11 mouse cellular contexts compared by ENCODE assay signal in the genomic region with DNA sequence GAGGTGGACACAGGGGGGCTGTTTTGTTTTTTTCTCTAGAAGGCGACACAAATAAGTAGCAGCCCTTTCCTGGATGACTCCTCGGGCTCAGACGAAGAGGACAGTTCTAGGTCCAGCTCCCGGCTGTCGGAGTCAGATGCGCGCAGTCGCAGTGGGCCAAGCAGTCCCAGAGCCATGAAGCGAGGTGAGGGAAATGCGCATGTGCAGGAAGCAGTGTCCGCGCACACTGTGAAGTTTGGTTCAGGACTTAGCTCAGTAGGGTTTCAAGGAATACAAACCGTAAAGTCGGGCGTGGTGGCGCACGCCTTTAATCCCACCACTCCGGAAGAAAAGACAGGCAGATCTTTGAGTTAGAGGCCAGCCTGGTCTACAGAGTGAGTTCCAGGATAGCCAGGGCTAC. TPM values are rescaled to one million over a fixed set of nuclear protein-coding genes. Genes with fewer than 3 reads are reported as not detected.
A peak's percentile ranks its signal among the peaks of the same experiment; 100 is the strongest.
DNase-seq lines count a peak whose midpoint lies in the region; ATAC-seq and TF ChIP-seq lines count a peak whose summit lies in the region.
"Had no signal": no experiment of that assay in that cellular context is flagged by ENCODE, and none has a peak within 500 bp of the region (broad histone marks: within the 10 kb centered on the region; RNA-seq: fewer than 3 reads in every experiment).

No protein-coding gene starts in this region.

- no peak overlapping the region for H3K27ac ChIP-seq in liver, adult 2 months (replicated peaks; ENCODE audit: insufficient read depth, low read depth, low read length)
- H3K27ac ChIP-seq in liver, embryonic 11.5 days (ENCODE audit: low read depth, low read length), result no peak overlapping the region
- no peak overlapping the region for H3K27ac ChIP-seq in forebrain, embryonic 13.5 days
- no peak overlapping the region for H3K27ac ChIP-seq in neural tube, embryonic 13.5 days (replicated peaks)
- H3K27ac ChIP-seq: macrophage had no signal

- peak; percentile 21 for DNase-seq in adrenal gland, adult 2 months
- no peak for DNase-seq in adrenal gland, adult 8-10 months
- DNase-seq in liver, adult 2 months (ENCODE audit: extremely low read depth, low read depth, low spot score), result peak; percentile 6
- no peak for DNase-seq in liver, embryonic 11.5 days (ENCODE audit: low spot score)
- DNase-seq in cerebellum, postnatal 10 days, result no peak
- no peak for DNase-seq in left cerebral cortex, postnatal 14 days (ENCODE audit: low spot score in 2 of 2)
- DNase-seq: kidney, postnatal 10 days; thymus, postnatal 36 days had no signal

- no peak for TF ChIP-seq POLR2A in liver, adult 2 months (IDR thresholded peaks at IDR 0.05; ENCODE audit: extremely low read depth, insufficient read depth, low read length)

- no peaks in the 10 kb centered on the region for H3K27me3 ChIP-seq in liver, adult 2 months (ENCODE audit: control insufficient read depth, insufficient read depth, low read length)
- H3K27me3 ChIP-seq in liver, embryonic 11.5 days (replicated peaks; ENCODE audit: control insufficient read depth, insufficient read depth, low read length), result no peaks in the 10 kb centered on the region
- no peaks in the 10 kb centered on the region for H3K27me3 ChIP-seq in forebrain, embryonic 13.5 days
- no peaks in the 10 kb centered on the region for H3K27me3 ChIP-seq in neural tube, embryonic 13.5 days

- H3K9me3 ChIP-seq in liver, embryonic 11.5 days (ENCODE audit: control insufficient read depth, low read length), result no peaks in the 10 kb centered on the region
- no peaks in the 10 kb centered on the region for H3K9me3 ChIP-seq in forebrain, embryonic 13.5 days (replicated peaks)
- H3K9me3 ChIP-seq in neural tube, embryonic 13.5 days, result no peaks in the 10 kb centered on the region

- no peak overlapping the region for H3K4me3 ChIP-seq in liver, adult 2 months (ENCODE audit: insufficient read depth, low read depth, low read length)
- H3K4me3 ChIP-seq in liver, embryonic 11.5 days (ENCODE audit: low read depth, low read length), result no peak overlapping the region
- H3K4me3 ChIP-seq in forebrain, embryonic 13.5 days, result no peak overlapping the region
- H3K4me3 ChIP-seq in neural tube, embryonic 13.5 days, result no peak overlapping the region

- H3K36me3 ChIP-seq in liver, adult 2 months (ENCODE audit: control insufficient read depth, insufficient read depth, low read length), result no peaks in the 10 kb centered on the region
- no peaks in the 10 kb centered on the region for H3K36me3 ChIP-seq in liver, embryonic 11.5 days (ENCODE audit: control insufficient read depth, insufficient read depth, low read length)
- H3K36me3 ChIP-seq in forebrain, embryonic 13.5 days (ENCODE audit: poor library complexity, severe bottlenecking), result no peaks in the 10 kb centered on the region
- no peaks in the 10 kb centered on the region for H3K36me3 ChIP-seq in neural tube, embryonic 13.5 days

- no peak for ATAC-seq in liver, embryonic 11.5 days (replicated peaks; ENCODE audit: low FRiP score)
- ATAC-seq in forebrain, embryonic 13.5 days, result 0 out of 2 replicates have a peak, but pooled peaks have one; percentile 62
- ATAC-seq in neural tube, embryonic 13.5 days (ENCODE audit: low read depth), result no peak

- TF ChIP-seq CTCF in liver, adult 2 months (IDR thresholded peaks at IDR 0.05; ENCODE audit: low read depth, low read length), result no peak

- no peak overlapping the region for H3K9ac ChIP-seq in liver, adult 2 months (ENCODE audit: low read depth, low read length)
- H3K9ac ChIP-seq in liver, embryonic 11.5 days (ENCODE audit: low read depth, low read length), result no peak overlapping the region
- H3K9ac ChIP-seq in forebrain, embryonic 13.5 days, result no peak overlapping the region
- H3K9ac ChIP-seq in neural tube, embryonic 13.5 days, result no peak overlapping the region

- no peaks in the 10 kb centered on the region for H3K79me2 ChIP-seq in liver, adult 2 months (ENCODE audit: control insufficient read depth, insufficient read depth, low read length)

- H3K4me2 ChIP-seq in liver, embryonic 11.5 days, result no peak overlapping the region
- H3K4me2 ChIP-seq in forebrain, embryonic 13.5 days, result peak overlapping the region; percentile 22
- H3K4me2 ChIP-seq in neural tube, embryonic 13.5 days, result peak overlapping the region; percentile 27; the same call in 1 of the 2 replicates

- intact Hi-C loops in left cerebral cortex, postnatal 14 days (cut with DNase I), result no loop called here

- H3K4me1 ChIP-seq in liver, adult 2 months (ENCODE audit: control insufficient read depth, insufficient read depth, low read length), result no peaks in the 10 kb centered on the region
- H3K4me1 ChIP-seq in liver, embryonic 11.5 days (replicated peaks; ENCODE audit: control insufficient read depth, insufficient read depth, low read length), result no peaks in the 10 kb centered on the region
- H3K4me1 ChIP-seq in forebrain, embryonic 13.5 days, result peaks cover 7% of the 10 kb centered on the region
- H3K4me1 ChIP-seq in neural tube, embryonic 13.5 days (replicated peaks), result peaks cover 7% of the 10 kb centered on the region

- 89% methylated on average over 18 of the region's 18 CpGs for WGBS in liver, adult 2 months
- WGBS in liver, embryonic 11.5 days, result 79% methylated on average over 18 of the region's 18 CpGs
- 76% methylated on average over 18 of the region's 18 CpGs for WGBS in forebrain, embryonic 13.5 days
- WGBS in neural tube, embryonic 13.5 days, result 80% methylated on average over 18 of the region's 18 CpGs

RNA-seq across cellular contexts. Expression of gene Dync2li1, which starts 54.7 kb away (rescaled TPM):
- 10 to 100 TPM; 19.1 to 40.9 TPM for total RNA-seq in adrenal gland, adult 2 months (2021)
- 0.52 and 0.88 TPM in 2 replicates for polyA plus RNA-seq in adrenal gland, adult 2 months (2012; rRNA removed)
- 10 to 100 TPM; 17.8 to 47.6 (median 29.7) TPM for total RNA-seq in adrenal gland, adult 8-10 months (2022)
- total RNA-seq in liver, adult 2 months (2014; rRNA removed), result 0.74 and 1.3 TPM in 2 replicates
- polyA plus RNA-seq in liver, adult 2 months (2012; rRNA removed), result 0.10 TPM in 2 replicates
- 7.1 and 8.9 TPM in 2 replicates for polyA plus RNA-seq in liver, embryonic 11.5 days (2014; fragmentation: Nextera tagmentation; extraction: Ambion mirVana)
- 30.6 and 35.9 TPM in 2 replicates for polyA plus RNA-seq in forebrain, embryonic 13.5 days (2015; fragmentation: Nextera tagmentation; extraction: Ambion mirVana)
- polyA plus RNA-seq in neural tube, embryonic 13.5 days (2015; fragmentation: Nextera tagmentation; extraction: Ambion mirVana), result 30.6 and 31.2 TPM in 2 replicates
- total RNA-seq in left cerebral cortex, postnatal 14 days (2021), result 10 to 100 TPM; 22.1 to 24.3 TPM

RNA-seq across cellular contexts. Expression of gene Plekhh2, which starts 59.9 kb away (rescaled TPM):
- 1 to 10 TPM; 3.0 to 4.4 TPM for total RNA-seq in adrenal gland, adult 2 months (2021)
- 0.98 and 1.0 TPM in 2 replicates for polyA plus RNA-seq in adrenal gland, adult 2 months (2012; rRNA removed)
- 1 to 10 TPM; 2.2 to 6.4 (median 4.2) TPM for total RNA-seq in adrenal gland, adult 8-10 months (2022)
- total RNA-seq in liver, adult 2 months (2014; rRNA removed), result 0.65 and 1.3 TPM in 2 replicates
- 0.42 and 0.46 TPM in 2 replicates for polyA plus RNA-seq in liver, adult 2 months (2012; rRNA removed)
- polyA plus RNA-seq in liver, embryonic 11.5 days (2014; fragmentation: Nextera tagmentation; extraction: Ambion mirVana), result 2.1 and 2.4 TPM in 2 replicates
- polyA plus RNA-seq in forebrain, embryonic 13.5 days (2015; fragmentation: Nextera tagmentation; extraction: Ambion mirVana), result 0.89 and 1.7 TPM in 2 replicates
- polyA plus RNA-seq in neural tube, embryonic 13.5 days (2015; fragmentation: Nextera tagmentation; extraction: Ambion mirVana), result 1.5 and 2.5 TPM in 2 replicates
- 1 to 10 TPM; 4.6 to 5.1 TPM for total RNA-seq in left cerebral cortex, postnatal 14 days (2021)

Comparison
In these comparisons a context has a peak if more than half of its experiments do, and no peak if none do; other contexts are left out.
1. DNase-seq: peak in adrenal gland, adult 2 months (single experiment) and liver, adult 2 months (single experiment); none in adrenal gland, adult 8-10 months (single experiment), liver, embryonic 11.5 days (single experiment), cerebellum, postnatal 10 days (0 of 2) and left cerebral cortex, postnatal 14 days (0 of 2).